Mouse (Mus musculus): ENCODE results near the gene Dppa5a. TPM values are rescaled to one million over a fixed set of nuclear protein-coding genes. Genes with fewer than 3 reads are reported as not detected.

Dppa5a gene
- polyA plus RNA-seq, 1 experiment from 2014 or later, result not detected

DNA sequence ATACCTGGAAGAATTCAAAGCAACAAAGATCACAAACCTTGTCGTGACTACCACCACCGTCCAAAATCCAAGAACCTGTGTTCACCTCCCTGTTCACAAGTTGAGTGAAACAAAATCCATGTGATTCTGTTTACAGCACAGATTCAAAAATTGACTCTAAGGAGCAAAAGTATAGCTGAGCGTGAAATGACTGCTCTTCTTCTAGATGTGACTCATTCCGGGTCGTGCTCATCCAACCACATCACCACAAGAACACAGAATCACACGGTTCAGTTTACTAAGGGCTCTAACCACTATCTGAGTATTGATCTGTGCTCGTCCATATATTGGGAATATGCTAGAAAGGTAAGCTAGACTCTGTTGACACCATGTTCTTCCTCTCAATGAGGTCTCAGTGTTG, 19.0 kb upstream of the Dppa5a start:
- no peaks in the 10 kb centered on the region for H3K9me3 ChIP-seq (replicated peaks; ENCODE audit: control insufficient read depth, low read length)
- H3K27me3 ChIP-seq (ENCODE audit: control insufficient read depth, insufficient read depth, low read depth, low read length), result no peaks in the 10 kb centered on the region
- H3K36me3 ChIP-seq (ENCODE audit: control insufficient read depth, insufficient read depth), result no peaks in the 10 kb centered on the region
- no peak overlapping the region for H3K9ac ChIP-seq (ENCODE audit: low read depth, low read length)
- no peak overlapping the region for H3K27ac ChIP-seq (ENCODE audit: low read length)
- H3K4me2 ChIP-seq (ENCODE audit: low read depth, low read length), result no peak overlapping the region
- no peaks in the 10 kb centered on the region for H3K4me1 ChIP-seq (ENCODE audit: control insufficient read depth, low read depth, low read length)
- WGBS (ENCODE audit: insufficient replicate concordance), result 59% methylated on average over 7 of the region's 7 CpGs
- no peak overlapping the region for H3K4me3 ChIP-seq (ENCODE audit: low read depth, low read length)
- ATAC-seq (ENCODE audit: low read depth), result no peak

DNA sequence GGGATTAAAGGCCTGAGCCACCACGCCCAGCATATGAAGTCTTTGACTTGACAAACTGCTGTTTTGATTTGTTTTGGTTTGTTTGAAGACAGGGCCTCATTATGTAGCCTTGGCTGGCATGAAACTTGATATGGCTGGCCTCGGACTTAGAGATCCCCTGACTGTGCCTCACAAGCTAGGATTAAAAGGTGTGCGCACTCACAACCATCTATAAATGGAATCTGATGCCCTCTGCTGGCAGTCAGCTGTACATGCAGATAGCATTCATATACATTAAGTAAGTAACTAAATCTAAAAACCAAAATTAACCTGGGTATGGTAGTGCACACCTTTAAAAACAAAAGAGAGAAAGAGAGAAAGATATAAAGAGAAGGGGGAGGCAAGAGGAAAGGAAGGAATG, 17.9 kb upstream of the Dppa5a start:
- Histone ChIP-seq H3K9me3 (replicated peaks; ENCODE audit: control insufficient read depth, low read length) (no peaks in the 10 kb centered on the region), H3K4me3 (ENCODE audit: low read depth, low read length) (no peak overlapping the region), H3K27me3 (ENCODE audit: control insufficient read depth, insufficient read depth, low read depth, low read length) (no peaks in the 10 kb centered on the region), H3K4me2 (ENCODE audit: low read depth, low read length) (no peak overlapping the region), H3K4me1 (ENCODE audit: control insufficient read depth, low read depth, low read length) (no peaks in the 10 kb centered on the region), H3K36me3 (ENCODE audit: control insufficient read depth, insufficient read depth) (no peaks in the 10 kb centered on the region), H3K27ac (ENCODE audit: low read length) (no peak overlapping the region), H3K9ac (ENCODE audit: low read depth, low read length) (no peak overlapping the region)
- ATAC-seq (ENCODE audit: low read depth), result no peak
- 46% methylated on average over 3 of the region's 3 CpGs for WGBS (ENCODE audit: insufficient replicate concordance)

DNA sequence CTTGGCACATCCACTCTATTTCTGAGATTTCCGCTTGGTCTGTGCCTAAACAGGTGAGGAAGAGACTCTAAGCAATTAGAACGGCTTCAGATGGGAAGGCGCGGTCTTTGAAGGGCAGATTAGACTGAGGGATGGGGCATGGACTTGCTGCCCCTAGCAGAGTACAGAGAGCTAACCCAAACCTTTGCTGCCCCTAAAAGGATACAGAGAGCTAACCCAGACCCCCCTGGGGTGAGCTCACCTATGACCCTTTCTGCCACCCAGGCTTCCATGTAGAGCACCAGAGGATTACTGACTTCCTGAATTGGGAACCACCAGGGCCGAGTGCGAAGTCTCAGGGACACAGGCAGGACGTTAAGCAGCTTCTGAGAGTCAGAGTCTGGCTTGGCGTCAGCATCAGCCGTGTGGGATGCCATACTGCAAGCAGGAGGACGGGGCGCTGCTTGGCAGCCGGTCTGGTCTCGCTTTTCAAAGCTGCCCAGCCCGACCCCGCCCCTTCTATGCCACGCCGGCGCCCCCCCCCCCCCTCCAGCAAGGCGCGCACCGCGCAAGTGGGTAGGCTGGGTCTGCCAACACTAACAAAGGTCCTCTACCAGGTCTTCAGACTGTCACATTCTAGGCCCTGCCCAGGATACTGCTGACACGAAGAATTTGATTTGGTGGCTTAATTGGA, 10.3 kb upstream of the Dppa5a start, which contains the start of gene Ooep:
Gene Ooep, minus strand, starts transcription at position 613 of the 673 bp plus-strand sequence.
- no peak within 1 kb of the TSS for H3K9ac ChIP-seq (ENCODE audit: low read depth, low read length)
- peak within 1 kb of the TSS; percentile 18; the same call in 1 of the 2 replicates for H3K4me2 ChIP-seq (ENCODE audit: low read depth, low read length)
- peaks cover 4% of the 10 kb centered on the region for H3K27me3 ChIP-seq (ENCODE audit: control insufficient read depth, insufficient read depth, low read depth, low read length)
- ATAC-seq (ENCODE audit: low read depth), result no peak
- H3K27ac ChIP-seq (ENCODE audit: low read length), result no peak within 1 kb of the TSS
- no peaks in the 10 kb centered on the region for H3K9me3 ChIP-seq (replicated peaks; ENCODE audit: control insufficient read depth, low read length)
- H3K4me1 ChIP-seq (ENCODE audit: control insufficient read depth, low read depth, low read length), result no peaks in the 10 kb centered on the region
- no peaks in the 10 kb centered on the region for H3K36me3 ChIP-seq (ENCODE audit: control insufficient read depth, insufficient read depth)
- H3K4me3 ChIP-seq (ENCODE audit: low read depth, low read length), result no peak within 1 kb of the TSS
- 6% methylated on average over 23 of the region's 23 CpGs for WGBS (ENCODE audit: insufficient replicate concordance)

DNA sequence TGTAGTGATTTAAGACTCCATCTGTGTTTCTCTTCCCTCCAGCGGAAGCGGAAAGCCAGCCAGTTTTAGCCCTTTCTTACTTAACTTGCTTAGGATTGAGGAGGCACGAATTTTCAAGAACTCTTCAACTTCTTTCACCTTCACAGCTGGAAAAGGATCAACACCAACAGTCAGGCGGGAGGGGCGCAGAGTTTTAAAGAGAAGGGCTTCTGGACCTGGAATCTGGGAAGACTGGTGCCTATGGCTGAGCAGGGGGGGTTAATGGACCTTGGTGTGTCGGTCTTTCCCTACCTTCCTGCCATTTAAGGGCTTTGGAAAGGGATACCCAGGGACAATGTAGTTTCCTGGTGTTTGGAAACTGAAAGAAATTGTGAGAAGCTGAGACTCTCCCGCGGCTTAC, 9.6 kb upstream of the Dppa5a start:
- H3K4me1 ChIP-seq (ENCODE audit: control insufficient read depth, low read depth, low read length), result no peaks in the 10 kb centered on the region
- 42% methylated on average over 8 of the region's 8 CpGs for WGBS (ENCODE audit: insufficient replicate concordance)
- no peak for ATAC-seq (ENCODE audit: low read depth)
- no peaks in the 10 kb centered on the region for H3K9me3 ChIP-seq (replicated peaks; ENCODE audit: control insufficient read depth, low read length)
- no peak overlapping the region for H3K4me3 ChIP-seq (ENCODE audit: low read depth, low read length)
- H3K27me3 ChIP-seq (ENCODE audit: control insufficient read depth, insufficient read depth, low read depth, low read length), result peaks cover 4% of the 10 kb centered on the region
- no peak overlapping the region for H3K27ac ChIP-seq (ENCODE audit: low read length)
- no peaks in the 10 kb centered on the region for H3K36me3 ChIP-seq (ENCODE audit: control insufficient read depth, insufficient read depth)
- no peak overlapping the region for H3K4me2 ChIP-seq (ENCODE audit: low read depth, low read length)
- no peak overlapping the region for H3K9ac ChIP-seq (ENCODE audit: low read depth, low read length)

DNA sequence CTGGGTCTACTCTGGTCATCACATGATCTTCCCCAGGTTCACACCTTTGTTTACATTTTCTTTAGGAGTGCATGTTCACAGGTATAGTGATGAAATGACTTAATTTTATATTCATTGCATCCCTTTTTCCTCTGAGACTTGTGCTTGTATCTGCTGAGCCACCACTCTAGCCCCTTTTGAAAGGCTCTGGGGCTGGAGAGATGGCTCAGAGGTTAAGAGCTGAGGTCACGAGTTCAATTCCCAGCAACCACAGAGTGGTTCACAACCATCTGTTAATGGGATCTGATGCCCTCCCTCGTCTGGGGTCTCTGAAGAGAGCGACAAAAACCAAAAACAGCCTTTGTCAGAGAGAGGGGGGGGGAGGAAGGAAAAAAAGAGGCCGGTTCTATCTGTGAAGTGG, 7.5 kb upstream of the Dppa5a start:
- 46% methylated on average over 4 of the region's 4 CpGs for WGBS (ENCODE audit: insufficient replicate concordance)
- Histone ChIP-seq H3K9me3 (replicated peaks; ENCODE audit: control insufficient read depth, low read length) (no peaks in the 10 kb centered on the region), H3K36me3 (ENCODE audit: control insufficient read depth, insufficient read depth) (no peaks in the 10 kb centered on the region), H3K4me1 (ENCODE audit: control insufficient read depth, low read depth, low read length) (no peaks in the 10 kb centered on the region), H3K9ac (ENCODE audit: low read depth, low read length) (no peak overlapping the region), H3K4me2 (ENCODE audit: low read depth, low read length) (no peak overlapping the region), H3K4me3 (ENCODE audit: low read depth, low read length) (no peak overlapping the region), H3K27ac (ENCODE audit: low read length) (no peak overlapping the region), H3K27me3 (ENCODE audit: control insufficient read depth, insufficient read depth, low read depth, low read length) (peaks cover 4% of the 10 kb centered on the region)
- no peak for ATAC-seq (ENCODE audit: low read depth)

DNA sequence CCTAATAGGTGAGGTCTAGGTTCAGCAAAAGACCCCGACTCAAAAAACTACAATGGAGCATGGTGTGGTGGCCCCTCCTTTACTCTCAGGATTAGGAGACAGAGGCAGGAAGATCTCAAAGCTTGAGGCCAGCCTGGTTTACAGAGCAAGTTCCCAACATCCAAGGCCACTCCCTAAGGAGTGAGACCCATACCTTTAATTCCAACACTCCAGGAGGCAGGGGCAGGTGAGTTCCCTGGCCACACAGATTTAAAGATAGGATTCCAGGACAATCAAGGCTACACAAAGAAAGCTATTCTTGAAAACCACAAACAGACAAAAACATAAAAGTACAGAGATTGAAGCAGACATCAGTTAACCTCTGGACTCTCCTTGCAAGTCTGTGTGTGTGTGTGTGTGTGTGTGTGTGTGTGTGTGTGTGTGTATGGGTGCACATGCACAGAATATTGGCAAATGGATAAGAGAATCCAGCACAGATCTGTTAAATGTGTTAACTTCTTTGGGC, 7.0 kb upstream of the Dppa5a start:
- Histone ChIP-seq H3K27me3 (ENCODE audit: control insufficient read depth, insufficient read depth, low read depth, low read length) (peaks cover 4% of the 10 kb centered on the region), H3K27ac (ENCODE audit: low read length) (no peak overlapping the region), H3K36me3 (ENCODE audit: control insufficient read depth, insufficient read depth) (no peaks in the 10 kb centered on the region), H3K9ac (ENCODE audit: low read depth, low read length) (no peak overlapping the region), H3K4me1 (ENCODE audit: control insufficient read depth, low read depth, low read length) (no peaks in the 10 kb centered on the region), H3K9me3 (replicated peaks; ENCODE audit: control insufficient read depth, low read length) (no peaks in the 10 kb centered on the region), H3K4me3 (ENCODE audit: low read depth, low read length) (no peak overlapping the region), H3K4me2 (ENCODE audit: low read depth, low read length) (no peak overlapping the region)
- WGBS (ENCODE audit: insufficient replicate concordance), result 46% methylated on average over 1 of the region's 1 CpGs
- ATAC-seq (ENCODE audit: low read depth), result no peak

DNA sequence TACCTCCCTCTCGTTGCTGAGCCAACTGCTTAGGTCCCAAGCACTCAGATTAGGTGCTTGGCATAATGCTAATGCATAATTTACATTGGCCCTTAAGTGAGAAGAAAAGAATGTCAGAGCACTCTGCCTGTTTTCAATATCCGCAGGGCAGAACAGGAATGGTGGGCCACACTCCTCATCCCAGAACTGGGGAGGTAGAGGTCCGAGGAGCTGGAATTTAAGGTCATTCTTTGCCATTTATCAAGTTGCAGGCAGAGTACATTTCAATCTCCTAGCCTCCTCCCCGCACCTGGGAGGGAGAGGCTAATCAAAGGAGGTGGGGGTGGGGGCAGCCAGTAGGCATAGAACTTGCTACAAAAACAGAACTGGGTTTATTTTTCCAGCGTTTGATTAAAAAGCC, 6.4 kb upstream of the Dppa5a start:
- no peak overlapping the region for H3K4me3 ChIP-seq (ENCODE audit: low read depth, low read length)
- no peaks in the 10 kb centered on the region for H3K9me3 ChIP-seq (replicated peaks; ENCODE audit: control insufficient read depth, low read length)
- H3K36me3 ChIP-seq (ENCODE audit: control insufficient read depth, insufficient read depth), result no peaks in the 10 kb centered on the region
- no peaks in the 10 kb centered on the region for H3K4me1 ChIP-seq (ENCODE audit: control insufficient read depth, low read depth, low read length)
- H3K9ac ChIP-seq (ENCODE audit: low read depth, low read length), result no peak overlapping the region
- 40% methylated on average over 5 of the region's 5 CpGs for WGBS (ENCODE audit: insufficient replicate concordance)
- no peak for ATAC-seq (ENCODE audit: low read depth)
- peaks cover 4% of the 10 kb centered on the region for H3K27me3 ChIP-seq (ENCODE audit: control insufficient read depth, insufficient read depth, low read depth, low read length)
- H3K27ac ChIP-seq (ENCODE audit: low read length), result no peak overlapping the region
- H3K4me2 ChIP-seq (ENCODE audit: low read depth, low read length), result no peak overlapping the region

DNA sequence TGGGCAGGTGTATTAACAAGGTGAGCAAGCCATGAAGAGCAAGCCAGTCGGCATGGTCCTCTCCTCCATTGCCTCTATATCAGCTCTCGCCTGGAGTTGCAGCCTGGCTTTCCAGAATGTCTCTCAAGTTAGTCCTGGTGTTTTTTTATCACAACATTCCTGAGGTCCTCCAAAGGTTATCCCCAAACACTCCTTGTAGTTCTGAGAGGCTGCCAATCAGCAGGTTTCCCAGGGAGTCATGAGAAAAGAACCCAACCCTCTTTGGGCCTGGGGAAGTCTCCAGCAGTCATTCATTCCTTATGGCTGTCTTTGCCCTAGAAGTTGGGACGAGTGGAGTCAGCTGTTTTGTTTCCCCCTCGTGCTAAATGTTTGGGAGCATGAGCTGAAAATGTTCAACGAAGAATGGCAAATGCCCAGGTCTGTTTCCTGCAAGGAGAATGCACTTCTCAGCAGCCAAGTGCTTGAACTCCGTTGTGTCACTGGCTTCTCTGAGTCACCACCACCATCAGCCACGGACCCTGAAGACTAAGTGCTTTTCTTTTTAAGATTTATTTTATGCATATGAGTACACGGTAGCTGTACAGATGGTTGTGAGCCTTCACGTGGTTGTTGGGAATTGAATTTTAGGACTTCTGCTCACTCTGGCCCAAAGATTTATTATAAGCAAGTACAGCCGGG, 5.0 kb upstream of the Dppa5a start:
- WGBS (ENCODE audit: insufficient replicate concordance), result 59% methylated on average over 10 of the region's 10 CpGs
- H3K27me3 ChIP-seq (ENCODE audit: control insufficient read depth, insufficient read depth, low read depth, low read length), result peaks cover 2% of the 10 kb centered on the region
- no peak for ATAC-seq (ENCODE audit: low read depth)

DNA sequence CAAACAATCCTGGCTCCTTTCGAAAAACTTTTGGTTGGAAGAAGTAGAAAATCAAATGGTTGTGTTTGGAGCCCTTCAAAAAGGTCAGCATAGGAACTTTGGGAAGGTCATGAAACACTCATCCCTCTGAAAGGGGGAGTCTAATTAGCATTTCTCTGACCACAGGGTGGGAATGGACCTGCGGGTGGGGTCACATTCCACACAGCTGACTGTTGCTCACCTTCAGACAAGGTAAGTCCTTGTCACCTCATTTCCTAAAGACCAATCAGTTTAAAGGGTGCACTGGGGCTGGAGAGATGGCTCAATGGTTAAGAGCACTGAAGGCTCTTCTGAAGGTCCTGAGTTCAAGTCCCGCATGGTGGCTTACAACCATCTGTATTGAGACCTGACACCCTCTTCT, 3.5 kb upstream of the Dppa5a start:
- H3K36me3 ChIP-seq (ENCODE audit: control insufficient read depth, insufficient read depth), result no peaks in the 10 kb centered on the region
- no peak overlapping the region for H3K27ac ChIP-seq (ENCODE audit: low read length)
- no peak overlapping the region for H3K4me3 ChIP-seq (ENCODE audit: low read depth, low read length)
- no peak overlapping the region for H3K4me2 ChIP-seq (ENCODE audit: low read depth, low read length)
- no peak overlapping the region for H3K9ac ChIP-seq (ENCODE audit: low read depth, low read length)
- ATAC-seq (ENCODE audit: low read depth), result no peak
- H3K9me3 ChIP-seq (replicated peaks; ENCODE audit: control insufficient read depth, low read length), result no peaks in the 10 kb centered on the region
- H3K27me3 ChIP-seq (ENCODE audit: control insufficient read depth, insufficient read depth, low read depth, low read length), result no peaks in the 10 kb centered on the region
- WGBS (ENCODE audit: insufficient replicate concordance), result 64% methylated on average over 3 of the region's 3 CpGs
- H3K4me1 ChIP-seq (ENCODE audit: control insufficient read depth, low read depth, low read length), result no peaks in the 10 kb centered on the region

More for the DNA sequence above, 5.0 kb upstream of the Dppa5a start:
- H3K4me1 ChIP-seq (ENCODE audit: control insufficient read depth, low read depth, low read length), result no peaks in the 10 kb centered on the region
- no peak overlapping the region for H3K4me2 ChIP-seq (ENCODE audit: low read depth, low read length)
- H3K9me3 ChIP-seq (replicated peaks; ENCODE audit: control insufficient read depth, low read length), result no peaks in the 10 kb centered on the region
- no peak overlapping the region for H3K27ac ChIP-seq (ENCODE audit: low read length)
- no peak overlapping the region for H3K9ac ChIP-seq (ENCODE audit: low read depth, low read length)
- H3K36me3 ChIP-seq (ENCODE audit: control insufficient read depth, insufficient read depth), result no peaks in the 10 kb centered on the region
- H3K4me3 ChIP-seq (ENCODE audit: low read depth, low read length), result no peak overlapping the region
